Mouse (Mus musculus) midbrain, embryonic 14.5 days (tissue): ENCODE data around the gene 4921539E11Rik. TPM values are rescaled to one million over a fixed set of nuclear protein-coding genes. Genes with fewer than 3 reads are reported as not detected.

Source experiments
- ATAC-seq: fragments of 200-750 bp; cut with Nextera tagmentation; 2 replicates; pipeline ENCODE4 v1.8.0; 2017; ENCODE audit warnings: moderate number of reproducible peaks, moderate library complexity; ENCODE audit not compliant: low FRiP score, low TSS enrichment
- DNase-seq: peaks from one replicate; pipeline ENCODE4 v3.0.0-alpha.2; 2015
- H3K27ac ChIP-seq: fragments of 300-500 bp; sonication (generic); replicated peaks from 2 replicates; pipeline ENCODE4 v1.5.1; 2014; ENCODE audit warnings: mild to moderate bottlenecking, low read depth, low read length, moderate library complexity
- H3K27me3 ChIP-seq: fragments of 300-500 bp; sonication (generic); 2 replicates; pipeline ENCODE4 v1.6.1; 2014; ENCODE audit warnings: low read length, control low read depth, mixed read lengths; ENCODE audit not compliant: control insufficient read depth, insufficient read depth
- H3K36me3 ChIP-seq: fragments of 300-500 bp; sonication (generic); 2 replicates; pipeline ENCODE4 v1.6.1; 2014; ENCODE audit warnings: low read length, control low read depth; ENCODE audit not compliant: control insufficient read depth, insufficient read depth
- H3K4me1 ChIP-seq: fragments of 300-500 bp; sonication (generic); 2 replicates; pipeline ENCODE4 v1.6.1; 2014; ENCODE audit warnings: mild to moderate bottlenecking, antibody characterized with exemption, low read length, control low read depth; ENCODE audit not compliant: control insufficient read depth, insufficient read depth
- H3K4me2 ChIP-seq: fragments of 300-500 bp; sonication (generic); 2 replicates; pipeline ENCODE4 v1.6.1; 2014; ENCODE audit warnings: mild to moderate bottlenecking, low read length, moderate library complexity
- H3K4me3 ChIP-seq: fragments of 300-500 bp; sonication (generic); replicated peaks from 2 replicates; pipeline ENCODE4 v1.5.1; 2014; ENCODE audit warnings: low read depth, low read length
- H3K9ac ChIP-seq: fragments of 300-500 bp; sonication (generic); replicated peaks from 2 replicates; pipeline ENCODE4 v1.6.1; 2014; ENCODE audit warnings: mild to moderate bottlenecking, low read length, moderate library complexity
- H3K9me3 ChIP-seq: fragments of 300-500 bp; sonication (generic); 2 replicates; pipeline ENCODE4 v1.6.1; 2016; ENCODE audit warnings: low read length, control low read depth, mixed read lengths; ENCODE audit not compliant: control insufficient read depth
- WGBS: fragments of 180-500 bp; shearing (Covaris S2); extraction: QIAGEN DNeasy Blood & Tissue Kit; methylation state at CpG from one replicate; pipeline ENCODE4 v1.1.7; 2014; 5-methylcytosine and 5-hydroxymethylcytosine counted together
- polyA plus RNA-seq: library from polyadenylated mRNA; unstranded; fragments of >200 nt; fragmentation: Nextera tagmentation; extraction: Ambion mirVana; gene quantifications from 2 replicates; pipeline ENCODE4 v1.2.1, GENCODE M21; 2014

4921539E11Rik gene
- polyA plus RNA-seq, 1 experiment from 2014 or later, result not detected

GRCm38 (mm10) chr4:103263378-103263777, 27.3 kb downstream of the 4921539E11Rik start:
- DNase-seq (no peak), ATAC-seq (no peak)
- 60% methylated on average over 5 of the region's 5 CpGs for WGBS
- H3K27ac ChIP-seq, result no peak overlapping the region
- no peaks in the 10 kb centered on the region for H3K27me3 ChIP-seq
- H3K9ac ChIP-seq, result no peak overlapping the region
- no peaks in the 10 kb centered on the region for H3K4me1 ChIP-seq
- H3K9me3 ChIP-seq, result no peaks in the 10 kb centered on the region
- H3K36me3 ChIP-seq, result no peaks in the 10 kb centered on the region
- no peak overlapping the region for H3K4me3 ChIP-seq
- no peak overlapping the region for H3K4me2 ChIP-seq

GRCm38 (mm10) chr4:103258817-103259216, 31.8 kb downstream of the 4921539E11Rik start:
- WGBS, result 90% methylated on average over 3 of the region's 3 CpGs

GRCm38 (mm10) chr4:103253846-103254245, 36.8 kb downstream of the 4921539E11Rik start:
- H3K27me3 ChIP-seq, result no peaks in the 10 kb centered on the region
- no peak overlapping the region for H3K4me3 ChIP-seq
- no peaks in the 10 kb centered on the region for H3K9me3 ChIP-seq
- no peaks in the 10 kb centered on the region for H3K4me1 ChIP-seq
- no peak overlapping the region for H3K27ac ChIP-seq
- DNase-seq, result no peak
- no peaks in the 10 kb centered on the region for H3K36me3 ChIP-seq
- WGBS, result 84% methylated on average over 4 of the region's 4 CpGs
- no peak for ATAC-seq
- no peak overlapping the region for H3K4me2 ChIP-seq
- H3K9ac ChIP-seq, result no peak overlapping the region

More at GRCm38 (mm10) chr4:103258817-103259216, 31.8 kb downstream of the 4921539E11Rik start:
- Histone ChIP-seq H3K4me2 (no peak overlapping the region), H3K36me3 (no peaks in the 10 kb centered on the region), H3K27me3 (no peaks in the 10 kb centered on the region), H3K4me1 (no peaks in the 10 kb centered on the region), H3K9ac (no peak overlapping the region), H3K4me3 (no peak overlapping the region), H3K27ac (no peak overlapping the region), H3K9me3 (no peaks in the 10 kb centered on the region)
- DNase-seq (peak; percentile 2), ATAC-seq (no peak)

GRCm38 (mm10) chr4:103249436-103250085, 41.1 kb downstream of the 4921539E11Rik start:
- no peak overlapping the region for H3K27ac ChIP-seq
- no peaks in the 10 kb centered on the region for H3K4me1 ChIP-seq
- H3K27me3 ChIP-seq, result no peaks in the 10 kb centered on the region
- no peak overlapping the region for H3K4me2 ChIP-seq
- no peaks in the 10 kb centered on the region for H3K9me3 ChIP-seq
- DNase-seq (no peak), ATAC-seq (no peak)
- no peaks in the 10 kb centered on the region for H3K36me3 ChIP-seq
- no peak overlapping the region for H3K4me3 ChIP-seq
- no peak overlapping the region for H3K9ac ChIP-seq
- 77% methylated on average over 6 of the region's 6 CpGs for WGBS

GRCm38 (mm10) chr4:103247813-103248212, 42.9 kb downstream of the 4921539E11Rik start:
- H3K27me3 ChIP-seq, result no peaks in the 10 kb centered on the region
- no peaks in the 10 kb centered on the region for H3K4me1 ChIP-seq
- H3K9me3 ChIP-seq, result no peaks in the 10 kb centered on the region
- DNase-seq (no peak), ATAC-seq (no peak)
- H3K4me2 ChIP-seq, result no peak overlapping the region
- WGBS, result 78% methylated on average over 2 of the region's 2 CpGs
- no peak overlapping the region for H3K27ac ChIP-seq
- no peaks in the 10 kb centered on the region for H3K36me3 ChIP-seq
- H3K9ac ChIP-seq, result no peak overlapping the region
- no peak overlapping the region for H3K4me3 ChIP-seq

GRCm38 (mm10) chr4:103247249-103247648, 43.4 kb downstream of the 4921539E11Rik start:
- ATAC-seq, result no peak
- no peaks in the 10 kb centered on the region for H3K27me3 ChIP-seq
- no peak for DNase-seq
- H3K36me3 ChIP-seq, result no peaks in the 10 kb centered on the region
- WGBS, result 89% methylated on average over 3 of the region's 3 CpGs
- no peak overlapping the region for H3K4me3 ChIP-seq
- no peak overlapping the region for H3K9ac ChIP-seq
- H3K9me3 ChIP-seq, result no peaks in the 10 kb centered on the region
- no peaks in the 10 kb centered on the region for H3K4me1 ChIP-seq
- H3K4me2 ChIP-seq, result no peak overlapping the region
- no peak overlapping the region for H3K27ac ChIP-seq

GRCm38 (mm10) chr4:103232156-103232555, 58.5 kb downstream of the 4921539E11Rik start:
- no peaks in the 10 kb centered on the region for H3K9me3 ChIP-seq
- DNase-seq (no peak), ATAC-seq (no peak)
- no peak overlapping the region for H3K9ac ChIP-seq
- no peak overlapping the region for H3K27ac ChIP-seq
- no peaks in the 10 kb centered on the region for H3K27me3 ChIP-seq
- H3K4me1 ChIP-seq, result no peaks in the 10 kb centered on the region
- no peak overlapping the region for H3K4me2 ChIP-seq
- no peaks in the 10 kb centered on the region for H3K36me3 ChIP-seq
- no peak overlapping the region for H3K4me3 ChIP-seq
- WGBS, result 32% methylated on average over 2 of the region's 2 CpGs

- WGBS, result 51% methylated on average over 9 of the region's 9 CpGs
- DNase-seq (no peak), ATAC-seq (no peak)
- no peak overlapping the region for H3K4me3 ChIP-seq
- no peak overlapping the region for H3K4me2 ChIP-seq
- no peak overlapping the region for H3K9ac ChIP-seq
- H3K27ac ChIP-seq, result no peak overlapping the region
- no peaks in the 10 kb centered on the region for H3K9me3 ChIP-seq
- no peaks in the 10 kb centered on the region for H3K36me3 ChIP-seq
- H3K27me3 ChIP-seq, result no peaks in the 10 kb centered on the region
- no peaks in the 10 kb centered on the region for H3K4me1 ChIP-seq
These were observed 67.8 kb downstream of the 4921539E11Rik start for GRCm38 (mm10) chr4:103222854-103223253.

GRCm38 (mm10) chr4:103221789-103222188, 68.9 kb downstream of the 4921539E11Rik start:
- DNase-seq (no peak), ATAC-seq (no peak)
- no peak overlapping the region for H3K9ac ChIP-seq
- no peak overlapping the region for H3K4me2 ChIP-seq
- H3K9me3 ChIP-seq, result no peaks in the 10 kb centered on the region
- H3K4me3 ChIP-seq, result no peak overlapping the region
- no peaks in the 10 kb centered on the region for H3K27me3 ChIP-seq
- H3K36me3 ChIP-seq, result no peaks in the 10 kb centered on the region
- WGBS, result 83% methylated on average over 6 of the region's 6 CpGs
- H3K4me1 ChIP-seq, result no peaks in the 10 kb centered on the region
- no peak overlapping the region for H3K27ac ChIP-seq
